19 mouse cellular contexts compared by ENCODE assay signal in genomic region chr13:114735066-114735465, GRCm38 (mm10).
DNase-seq lines count a peak whose midpoint lies in the region; ATAC-seq lines count a peak whose summit lies in the region.
"Had no signal": no experiment of that assay in that cellular context is flagged by ENCODE, and none has a peak within 500 bp of the region (broad histone marks: within the 10 kb centered on the region; RNA-seq: fewer than 3 reads in every experiment).

No protein-coding gene starts in this region.

- ATAC-seq in monocyte, adult 5-6 weeks (replicated peaks; ENCODE audit: insufficient number of reproducible peaks, low FRiP score, low TSS enrichment, poor library complexity, severe bottlenecking), result peak; percentile 22; the same call in 1 of the 2 replicates
- ATAC-seq: activated CD4-positive, CD25-positive, alpha-beta regulatory T cell, adult 4 months; inflammation-experienced regulatory T-cells, adult 6 months had no signal

- peak; percentile 56 for DNase-seq in adrenal gland, adult 2 months
- DNase-seq in adrenal gland, postnatal 4 days (ENCODE audit: low spot score in 2 of 2), result no peak
- peak; percentile 13 for DNase-seq in NIH3T3 (ENCODE audit: low read depth)
- DNase-seq in brain, adult 2 months (ENCODE audit: low read depth, low spot score), result peak; percentile 13
- no peak for DNase-seq in cerebellum, postnatal 4 days (ENCODE audit: low spot score in 2 of 2)
- no peak for DNase-seq in heart, postnatal 10 days
- DNase-seq in gastrocnemius, adult 18-20 months (ENCODE audit: low spot score), result no peak
- DNase-seq: B cell, adult 2 months; cerebellum, adult 11-12 months; cerebellum, postnatal 14 days; gastrocnemius, postnatal 25 days; kidney, adult 2 months; kidney, postnatal 25 days; lung, postnatal 36 days; right cerebral cortex, adult 18-20 months; thymus, postnatal 25 days had no signal

- intact Hi-C loops in heart, postnatal 10 days (cut with DNase I), result no loop called here

Comparison
In these comparisons a context has a peak if more than half of its experiments do, and no peak if none do; other contexts are left out.
1. DNase-seq: peak in adrenal gland, adult 2 months (single experiment), NIH3T3 (single experiment) and brain, adult 2 months (single experiment); none in adrenal gland, postnatal 4 days (0 of 2), cerebellum, postnatal 4 days (0 of 2), heart, postnatal 10 days (0 of 2) and gastrocnemius, adult 18-20 months (single experiment).